17 mouse cellular contexts compared by ENCODE assay signal in genomic region chr16:92120899-92121531, GRCm38 (mm10).
DNase-seq lines count a peak whose midpoint lies in the region; ATAC-seq lines count a peak whose summit lies in the region.
"Had no signal": no experiment of that assay in that cellular context is flagged by ENCODE, and none has a peak within 500 bp of the region (broad histone marks: within the 10 kb centered on the region; RNA-seq: fewer than 3 reads in every experiment).

No protein-coding gene starts in this region.

- no peaks in the 10 kb centered on the region for H3K36me3 ChIP-seq in hindbrain, embryonic 14.5 days (replicated peaks; ENCODE audit: control insufficient read depth, insufficient read depth)
- H3K36me3 ChIP-seq in hindbrain, embryonic 10.5 days = no peaks in the 10 kb centered on the region
- 0 out of 2 replicates have a peak, but pooled peaks cover 3% of the 10 kb centered on the region for H3K36me3 ChIP-seq in hindbrain, embryonic 16.5 days (ENCODE audit: control insufficient read depth, insufficient read depth, low read length)
- H3K36me3 ChIP-seq: embryonic facial prominence, embryonic 12.5 days; limb, embryonic 13.5 days; stomach, embryonic 15.5 days had no signal

- no peaks in the 10 kb centered on the region for H3K27me3 ChIP-seq in hindbrain, embryonic 14.5 days (ENCODE audit: control insufficient read depth, insufficient read depth, low read length)
- no peaks in the 10 kb centered on the region for H3K27me3 ChIP-seq in hindbrain, embryonic 10.5 days (ENCODE audit: insufficient read depth, poor library complexity, severe bottlenecking)
- no peaks in the 10 kb centered on the region for H3K27me3 ChIP-seq in hindbrain, embryonic 16.5 days (replicated peaks; ENCODE audit: control insufficient read depth, insufficient read depth, low read length)
- H3K27me3 ChIP-seq: embryonic facial prominence, embryonic 12.5 days; limb, embryonic 13.5 days; stomach, embryonic 15.5 days had no signal

- no peak overlapping the region for H3K4me2 ChIP-seq in hindbrain, embryonic 14.5 days (replicated peaks)
- no peak overlapping the region for H3K4me2 ChIP-seq in hindbrain, embryonic 16.5 days (ENCODE audit: low read length)
- H3K4me2 ChIP-seq: embryonic facial prominence, embryonic 12.5 days; limb, embryonic 13.5 days; stomach, embryonic 15.5 days had no signal

- ATAC-seq in hindbrain, embryonic 14.5 days (ENCODE audit: low FRiP score) = no peak
- ATAC-seq in hindbrain, embryonic 16.5 days = peak; percentile 31; the same call in 1 of the 2 replicates

- 0 out of 2 replicates have a peak overlapping the region, but pooled peaks have one; percentile 26 for H3K27ac ChIP-seq in hindbrain, embryonic 14.5 days
- H3K27ac ChIP-seq in hindbrain, embryonic 10.5 days = no peak overlapping the region
- no peak overlapping the region for H3K27ac ChIP-seq in hindbrain, embryonic 16.5 days (ENCODE audit: low read depth, low read length)
- H3K27ac ChIP-seq: embryonic facial prominence, embryonic 12.5 days; limb, embryonic 13.5 days; liver, embryonic 14.5 days; stomach, embryonic 15.5 days had no signal

- H3K9ac ChIP-seq in hindbrain, embryonic 14.5 days = no peak overlapping the region
- no peak overlapping the region for H3K9ac ChIP-seq in hindbrain, embryonic 16.5 days (ENCODE audit: low read depth, low read length)
- H3K9ac ChIP-seq: embryonic facial prominence, embryonic 12.5 days; limb, embryonic 13.5 days; liver, embryonic 14.5 days; stomach, embryonic 15.5 days had no signal

- H3K4me3 ChIP-seq in hindbrain, embryonic 14.5 days (replicated peaks; ENCODE audit: low read length) = no peak overlapping the region
- H3K4me3 ChIP-seq in hindbrain, embryonic 10.5 days = no peak overlapping the region
- H3K4me3 ChIP-seq in hindbrain, embryonic 16.5 days (ENCODE audit: low read length) = no peak overlapping the region
- H3K4me3 ChIP-seq: embryonic facial prominence, embryonic 12.5 days; limb, embryonic 13.5 days; stomach, embryonic 15.5 days had no signal

- H3K9me3 ChIP-seq in hindbrain, embryonic 14.5 days (ENCODE audit: control insufficient read depth, low read length) = peaks cover 7% of the 10 kb centered on the region; the same call in 1 of the 2 replicates
- peaks cover 10% of the 10 kb centered on the region; the same call in 1 of the 2 replicates for H3K9me3 ChIP-seq in hindbrain, embryonic 10.5 days
- H3K9me3 ChIP-seq in hindbrain, embryonic 16.5 days (ENCODE audit: control insufficient read depth, low read length) = 0 out of 2 replicates have a peak, but pooled peaks cover 2% of the 10 kb centered on the region
- H3K9me3 ChIP-seq: stomach, embryonic 15.5 days had no signal

- no peak for DNase-seq in hindbrain, embryonic 14.5 days (ENCODE audit: low spot score)
- DNase-seq in hindbrain, embryonic 10.5 days (ENCODE audit: low spot score) = no peak
- peak; percentile 51 to 55 for DNase-seq in right cerebral cortex, adult 2 months (ENCODE audit: low spot score in 2 of 2)
- DNase-seq in right cerebral cortex, postnatal 14 days = no peak
- no peak for DNase-seq in heart, adult 18-20 months
- no peak for DNase-seq in MN1 (ENCODE audit: low spot score)
- DNase-seq: adrenal gland, adult 2 months; cerebellum, adult 11-12 months; gastrocnemius, postnatal 10 days; kidney, adult 2 months; kidney, postnatal 14 days; thymus, postnatal 14 days had no signal

- H3K4me1 ChIP-seq in hindbrain, embryonic 14.5 days (replicated peaks; ENCODE audit: control insufficient read depth, insufficient read depth, low read length) = peaks cover 18% of the 10 kb centered on the region
- H3K4me1 ChIP-seq in hindbrain, embryonic 10.5 days (replicated peaks) = peaks cover 27% of the 10 kb centered on the region
- H3K4me1 ChIP-seq in hindbrain, embryonic 16.5 days (ENCODE audit: control insufficient read depth, insufficient read depth, low read depth, low read length) = peaks cover 17% of the 10 kb centered on the region
- H3K4me1 ChIP-seq: stomach, embryonic 15.5 days had no signal

- 73% methylated on average over 17 of the region's 17 CpGs for WGBS in hindbrain, embryonic 14.5 days
- WGBS in hindbrain, embryonic 10.5 days = 80% methylated on average over 17 of the region's 17 CpGs
- WGBS in hindbrain, embryonic 16.5 days = 68% methylated on average over 17 of the region's 17 CpGs

Comparison
In these comparisons a context has a peak if more than half of its experiments do, and no peak if none do; other contexts are left out.
1. DNase-seq: peak in right cerebral cortex, adult 2 months (2 of 2); none in hindbrain, embryonic 14.5 days (single experiment), hindbrain, embryonic 10.5 days (single experiment), right cerebral cortex, postnatal 14 days (single experiment), heart, adult 18-20 months (0 of 2) and MN1 (single experiment).